Mouse (Mus musculus): ENCODE data around the gene Bckdha. TPM values are rescaled to one million over a fixed set of nuclear protein-coding genes. Genes with fewer than 3 reads are reported as not detected.

The Bckdha gene
- polyA plus RNA-seq, 1 experiment from 2014 or later, result 61.6 TPM

DNA sequence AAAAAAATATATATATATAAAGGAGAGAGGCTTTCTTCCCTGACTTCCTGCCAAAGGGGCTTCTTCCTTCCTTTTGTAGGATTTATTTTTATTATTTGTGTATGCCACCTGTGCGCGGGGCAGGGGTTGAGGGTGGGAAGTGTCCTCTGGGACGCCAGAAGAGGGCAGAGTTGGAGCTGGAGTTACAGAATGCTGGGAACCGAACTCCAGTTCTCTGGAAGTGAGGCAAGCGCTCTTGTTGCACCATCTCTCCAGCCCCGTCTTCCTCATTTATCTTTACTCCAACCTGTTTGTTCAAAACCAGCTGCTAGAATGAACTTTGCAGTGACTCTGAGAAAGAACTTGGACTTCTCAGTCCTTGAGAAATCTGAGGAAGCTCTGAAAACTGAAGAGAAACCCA lies 21.2 kb upstream of the Bckdha start:
- WGBS, result 8% methylated on average over 6 of the region's 6 CpGs
- Histone ChIP-seq H3K4me2 (replicated peaks) (peak overlapping the region; percentile 69), H3K9ac (peak overlapping the region; percentile 68), H3K27me3 (peaks cover 32% of the 10 kb centered on the region), H3K36me3 (peaks cover 5% of the 10 kb centered on the region; the same call in 1 of the 2 replicates), H3K9me3 (no peaks in the 10 kb centered on the region), H3K4me3 (peak overlapping the region; percentile 66), H3K4me1 (peaks cover 17% of the 10 kb centered on the region), H3K27ac (no peak overlapping the region)
- no peak for ATAC-seq (ENCODE audit: low FRiP score, low read depth)

DNA sequence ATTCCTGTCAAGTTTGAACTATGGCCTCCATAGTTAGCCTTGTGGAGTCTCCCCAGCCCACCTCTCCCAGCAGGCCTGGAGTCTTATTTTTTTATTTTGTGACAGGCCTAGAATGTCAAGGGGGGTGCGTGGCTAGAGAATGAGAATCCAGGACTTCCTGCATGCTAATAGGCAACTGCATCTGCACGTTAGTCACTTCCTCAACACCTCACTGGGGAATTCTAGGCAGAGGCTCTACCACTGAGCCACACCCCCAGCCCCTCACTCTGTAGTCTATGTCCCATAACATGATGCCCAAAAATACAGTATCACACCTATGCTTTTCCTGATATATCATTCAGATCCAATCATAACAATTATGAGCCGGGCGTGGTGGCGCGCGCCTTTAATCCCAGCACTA lies 18.2 kb upstream of the Bckdha start:
- no peak for ATAC-seq (ENCODE audit: low FRiP score, low read depth)
- H3K4me3 ChIP-seq, result no peak overlapping the region
- H3K9me3 ChIP-seq, result 0 out of 2 replicates have a peak, but pooled peaks cover 4% of the 10 kb centered on the region
- no peaks in the 10 kb centered on the region for H3K36me3 ChIP-seq
- peaks cover 53% of the 10 kb centered on the region for H3K27me3 ChIP-seq
- no peak overlapping the region for H3K27ac ChIP-seq
- peaks cover 24% of the 10 kb centered on the region for H3K4me1 ChIP-seq
- H3K9ac ChIP-seq, result no peak overlapping the region
- H3K4me2 ChIP-seq (replicated peaks), result no peak overlapping the region
- WGBS, result 93% methylated on average over 7 of the region's 7 CpGs

DNA sequence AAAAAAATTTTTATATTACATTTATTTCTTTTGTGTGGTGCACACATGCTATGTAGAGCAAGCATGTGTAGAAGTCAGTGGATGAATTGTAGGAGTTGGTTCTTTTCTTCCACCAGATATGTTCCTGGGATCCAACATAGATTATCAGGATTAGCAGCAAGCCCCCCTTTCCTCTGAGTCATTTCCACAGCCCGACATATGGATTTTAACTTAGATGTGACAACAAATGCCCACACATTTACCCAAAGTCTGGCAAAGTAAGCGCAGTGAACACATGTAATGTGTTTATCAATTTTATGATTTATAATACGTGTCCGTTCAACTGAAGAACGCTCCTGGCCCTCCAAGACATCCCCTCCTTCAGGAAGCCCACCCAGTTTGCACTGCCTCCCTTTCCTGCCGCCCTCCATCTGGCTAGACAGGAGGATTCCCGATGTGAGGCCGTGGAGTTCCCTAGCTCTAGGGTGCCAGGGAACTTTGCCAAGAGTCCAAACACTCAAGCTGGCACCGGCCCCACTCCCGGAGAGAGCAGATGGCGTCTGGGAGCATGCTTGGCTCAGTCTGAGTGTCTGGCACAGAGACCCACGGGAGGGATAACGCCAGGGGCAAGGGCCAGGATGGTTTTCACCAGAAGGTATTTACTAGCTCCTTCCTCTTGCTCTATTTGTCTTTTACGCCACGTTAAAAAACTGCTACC lies 17.5 kb upstream of the Bckdha start:
- Histone ChIP-seq H3K27ac (no peak overlapping the region), H3K9me3 (0 out of 2 replicates have a peak, but pooled peaks cover 4% of the 10 kb centered on the region), H3K4me1 (peaks cover 20% of the 10 kb centered on the region), H3K36me3 (no peaks in the 10 kb centered on the region), H3K4me2 (replicated peaks) (no peak overlapping the region), H3K4me3 (no peak overlapping the region), H3K9ac (no peak overlapping the region), H3K27me3 (peaks cover 53% of the 10 kb centered on the region)
- no peak for ATAC-seq (ENCODE audit: low FRiP score, low read depth)
- WGBS, result 60% methylated on average over 15 of the region's 15 CpGs

DNA sequence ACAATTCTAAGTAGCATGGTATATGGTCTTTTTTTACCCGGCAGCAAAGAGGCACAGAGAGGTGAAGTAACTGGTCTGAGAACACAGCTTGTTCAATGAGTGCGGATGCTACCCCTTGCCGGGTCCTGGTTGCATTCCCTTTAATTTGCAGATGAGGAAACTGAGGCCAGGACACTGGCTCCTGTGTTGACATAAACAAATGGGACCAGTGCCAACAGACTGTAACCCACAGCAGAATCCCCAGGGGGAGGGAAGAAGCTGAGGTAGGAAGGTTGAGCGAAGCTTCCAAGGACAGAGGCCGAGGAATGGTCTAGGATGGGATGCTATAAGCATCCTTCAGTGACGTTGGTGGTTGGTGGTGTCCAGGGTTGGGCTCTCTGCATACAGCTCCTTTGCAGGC lies 16.6 kb upstream of the Bckdha start:
- Histone ChIP-seq H3K9me3 (0 out of 2 replicates have a peak, but pooled peaks cover 4% of the 10 kb centered on the region), H3K9ac (no peak overlapping the region), H3K27me3 (peaks cover 53% of the 10 kb centered on the region), H3K36me3 (no peaks in the 10 kb centered on the region), H3K4me2 (replicated peaks) (peak overlapping the region; percentile 68), H3K4me3 (peak overlapping the region; percentile 40; the same call in 1 of the 2 replicates), H3K27ac (no peak overlapping the region), H3K4me1 (peaks cover 18% of the 10 kb centered on the region)
- WGBS, result 48% methylated on average over 6 of the region's 6 CpGs
- ATAC-seq (ENCODE audit: low FRiP score, low read depth), result no peak

DNA sequence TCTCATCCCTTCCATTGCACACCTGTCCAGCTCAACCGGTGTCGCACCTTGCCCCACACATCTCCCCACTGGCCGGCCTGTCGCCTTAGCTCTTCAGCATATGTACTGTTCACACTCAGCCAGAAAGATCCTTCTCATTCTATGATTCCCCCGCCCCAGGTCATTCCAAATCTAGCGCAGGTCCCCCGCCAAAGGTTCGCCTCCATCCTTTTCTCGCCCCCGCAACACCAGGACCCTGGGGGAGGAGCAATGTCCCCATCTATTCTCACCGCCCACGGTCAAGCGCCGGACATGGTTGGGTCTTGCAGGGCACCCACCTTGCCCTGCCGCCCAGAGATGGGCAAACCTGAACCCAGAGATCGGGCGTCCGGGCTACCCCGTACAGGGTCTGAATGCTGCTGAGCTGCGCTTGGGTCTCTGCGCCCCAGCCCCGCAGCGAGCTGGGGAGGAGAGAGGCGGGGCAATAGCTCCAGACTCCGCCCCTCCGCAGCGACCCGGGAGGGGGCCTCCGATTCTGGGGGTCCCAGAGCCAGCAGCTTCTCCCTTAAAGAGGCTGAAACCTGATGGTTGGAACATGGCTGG lies 16.0 kb upstream of the Bckdha start, which contains the start of gene Tmem91:
Gene Tmem91, minus strand, starts transcription at position 448 of the 582 bp plus-strand sequence.
- Histone ChIP-seq H3K4me2 (replicated peaks) (peak within 1 kb of the TSS; percentile 68), H3K27ac (no peak within 1 kb of the TSS), H3K4me1 (peaks cover 13% of the 10 kb centered on the region), H3K27me3 (peaks cover 53% of the 10 kb centered on the region), H3K36me3 (0 out of 2 replicates have a peak, but pooled peaks cover under 1% of the 10 kb centered on the region), H3K4me3 (peak within 1 kb of the TSS; percentile 40), H3K9ac (peak within 1 kb of the TSS; percentile 55), H3K9me3 (0 out of 2 replicates have a peak, but pooled peaks cover 4% of the 10 kb centered on the region)
- ATAC-seq (ENCODE audit: low FRiP score, low read depth), result no peak
- WGBS, result 2% methylated on average over 29 of the region's 29 CpGs

DNA sequence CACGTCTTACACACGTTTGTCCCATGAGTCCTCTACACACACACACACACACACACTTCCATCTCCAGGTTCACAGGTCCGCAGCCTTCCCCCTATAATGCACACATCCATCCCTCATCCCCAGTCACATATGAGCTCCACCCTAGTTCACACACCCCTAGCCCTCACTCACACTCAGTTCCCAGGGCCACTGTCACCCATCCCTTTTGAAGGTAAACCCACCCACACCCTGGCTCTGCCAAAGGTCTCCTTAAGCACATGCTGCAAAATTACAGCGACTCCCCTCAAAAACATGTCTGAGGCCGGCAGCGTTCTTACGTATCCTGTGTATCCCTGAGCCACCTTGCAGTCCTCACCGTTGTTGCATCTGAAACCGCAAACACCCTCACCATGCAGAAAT lies 15.5 kb upstream of the Bckdha start:
- Histone ChIP-seq H3K4me1 (peaks cover 13% of the 10 kb centered on the region), H3K36me3 (peaks cover 6% of the 10 kb centered on the region), H3K9ac (peak overlapping the region; percentile 55; the same call in 1 of the 2 replicates), H3K4me2 (replicated peaks) (peak overlapping the region; percentile 68), H3K9me3 (0 out of 2 replicates have a peak, but pooled peaks cover 4% of the 10 kb centered on the region), H3K27ac (no peak overlapping the region), H3K4me3 (peak overlapping the region; percentile 40), H3K27me3 (peaks cover 52% of the 10 kb centered on the region)
- 31% methylated on average over 9 of the region's 9 CpGs for WGBS
- ATAC-seq (ENCODE audit: low FRiP score, low read depth), result no peak

DNA sequence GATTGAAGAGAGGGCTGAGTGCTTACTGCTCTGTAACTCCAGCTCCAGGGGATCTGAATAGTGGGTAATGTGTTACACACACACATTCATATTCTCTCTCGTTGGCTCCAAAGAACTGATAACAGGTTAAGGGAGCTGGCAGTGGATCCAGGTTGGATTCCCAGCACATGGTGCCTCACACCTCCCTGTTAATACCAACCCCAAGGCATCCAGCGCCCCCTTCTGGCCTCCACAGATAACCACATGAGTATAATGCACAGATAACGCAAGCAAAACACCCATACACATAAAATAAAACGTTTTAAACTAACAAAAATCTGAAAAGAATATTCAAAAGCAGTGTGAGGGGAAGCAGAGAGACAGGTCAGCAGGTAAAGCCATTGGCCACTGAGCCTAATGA lies 13.7 kb upstream of the Bckdha start:
- 0 out of 2 replicates have a peak, but pooled peaks cover 4% of the 10 kb centered on the region for H3K9me3 ChIP-seq
- no peak overlapping the region for H3K27ac ChIP-seq
- H3K4me3 ChIP-seq, result no peak overlapping the region
- 52% methylated on average over 4 of the region's 4 CpGs for WGBS
- peaks cover 24% of the 10 kb centered on the region for H3K36me3 ChIP-seq
- no peak overlapping the region for H3K9ac ChIP-seq
- ATAC-seq (ENCODE audit: low FRiP score, low read depth), result no peak
- peaks cover 13% of the 10 kb centered on the region for H3K4me1 ChIP-seq
- H3K4me2 ChIP-seq (replicated peaks), result no peak overlapping the region
- peaks cover 41% of the 10 kb centered on the region for H3K27me3 ChIP-seq

DNA sequence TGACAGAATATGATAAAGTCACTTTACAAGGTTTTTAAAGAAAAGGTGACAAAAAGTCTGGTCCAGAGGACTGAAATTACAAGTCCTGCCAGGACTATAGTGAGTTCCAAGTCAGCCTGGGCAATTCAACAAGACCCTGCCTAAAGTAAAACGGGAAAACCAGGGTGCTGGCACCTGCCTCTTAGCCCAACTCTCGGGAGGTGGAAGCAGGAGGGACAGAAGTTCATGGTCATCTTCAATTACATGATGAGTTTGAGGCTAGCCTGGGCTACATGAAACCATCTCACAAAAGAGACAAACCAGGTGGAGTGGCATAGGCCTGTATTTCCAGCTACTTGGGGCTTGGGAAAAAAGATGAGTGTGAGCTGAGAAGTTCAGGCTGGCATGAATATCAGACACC lies 12.9 kb upstream of the Bckdha start:
- 69% methylated on average over 2 of the region's 2 CpGs for WGBS
- no peak for ATAC-seq (ENCODE audit: low FRiP score, low read depth)
- H3K27me3 ChIP-seq, result peaks cover 37% of the 10 kb centered on the region
- no peak overlapping the region for H3K4me2 ChIP-seq (replicated peaks)
- H3K4me1 ChIP-seq, result peaks cover 13% of the 10 kb centered on the region
- peaks cover 32% of the 10 kb centered on the region for H3K36me3 ChIP-seq
- no peak overlapping the region for H3K27ac ChIP-seq
- H3K9me3 ChIP-seq, result 0 out of 2 replicates have a peak, but pooled peaks cover 4% of the 10 kb centered on the region
- no peak overlapping the region for H3K4me3 ChIP-seq
- H3K9ac ChIP-seq, result no peak overlapping the region

DNA sequence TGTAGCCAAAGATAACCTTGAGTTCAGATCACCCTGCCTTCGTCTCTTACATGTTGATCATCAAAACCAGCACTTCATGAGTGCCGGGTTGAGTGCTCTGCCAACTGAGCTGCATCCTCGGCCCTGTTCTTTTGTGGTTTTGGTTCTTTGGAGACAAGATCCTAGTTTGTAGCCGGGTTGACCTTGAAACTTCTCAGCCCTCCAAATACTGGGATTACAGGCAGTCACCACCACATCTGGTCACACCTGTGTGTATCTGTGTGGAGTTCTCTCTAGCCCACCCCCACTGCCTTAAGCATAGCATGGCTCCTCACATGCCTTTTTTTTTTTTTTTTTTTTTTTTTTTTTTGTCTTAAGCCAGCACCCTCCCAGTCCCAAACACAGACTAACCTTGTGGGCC lies 11.3 kb upstream of the Bckdha start:
- H3K36me3 ChIP-seq, result peaks cover 48% of the 10 kb centered on the region
- no peak overlapping the region for H3K4me3 ChIP-seq
- 0 out of 2 replicates have a peak, but pooled peaks cover 4% of the 10 kb centered on the region for H3K9me3 ChIP-seq
- no peak overlapping the region for H3K27ac ChIP-seq
- H3K9ac ChIP-seq, result no peak overlapping the region
- no peak overlapping the region for H3K4me2 ChIP-seq (replicated peaks)
- H3K4me1 ChIP-seq, result peaks cover 8% of the 10 kb centered on the region
- WGBS, result 91% methylated on average over 4 of the region's 4 CpGs
- ATAC-seq (ENCODE audit: low FRiP score, low read depth), result no peak
- peaks cover 22% of the 10 kb centered on the region for H3K27me3 ChIP-seq

DNA sequence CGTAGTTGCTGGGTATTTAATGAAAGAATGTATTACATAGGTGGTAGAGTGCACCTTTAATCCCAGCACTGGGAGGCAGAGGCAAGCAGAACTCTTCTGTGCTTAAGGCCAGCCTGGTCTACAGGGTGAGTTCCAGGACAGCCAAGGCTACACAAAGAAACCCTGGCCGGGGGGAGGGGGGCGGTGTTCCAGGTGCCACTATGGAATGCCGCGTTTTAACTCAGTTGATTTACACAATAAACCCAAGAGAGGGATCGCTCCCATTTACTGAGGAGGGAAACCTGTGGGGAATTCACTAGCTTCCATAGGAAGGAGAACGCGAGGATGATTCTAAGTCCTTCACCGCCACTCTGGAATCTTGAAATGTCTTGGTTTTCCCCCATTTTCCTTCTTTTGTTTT lies 10.8 kb upstream of the Bckdha start:
- no peak overlapping the region for H3K4me2 ChIP-seq (replicated peaks)
- no peak for ATAC-seq (ENCODE audit: low FRiP score, low read depth)
- 0 out of 2 replicates have a peak, but pooled peaks cover 4% of the 10 kb centered on the region for H3K9me3 ChIP-seq
- H3K9ac ChIP-seq, result no peak overlapping the region
- no peak overlapping the region for H3K4me3 ChIP-seq
- peaks cover 52% of the 10 kb centered on the region for H3K36me3 ChIP-seq
- peaks cover 17% of the 10 kb centered on the region for H3K27me3 ChIP-seq
- H3K27ac ChIP-seq, result no peak overlapping the region
- WGBS, result 77% methylated on average over 9 of the region's 9 CpGs
- H3K4me1 ChIP-seq, result peaks cover 3% of the 10 kb centered on the region; the same call in 1 of the 2 replicates

DNA sequence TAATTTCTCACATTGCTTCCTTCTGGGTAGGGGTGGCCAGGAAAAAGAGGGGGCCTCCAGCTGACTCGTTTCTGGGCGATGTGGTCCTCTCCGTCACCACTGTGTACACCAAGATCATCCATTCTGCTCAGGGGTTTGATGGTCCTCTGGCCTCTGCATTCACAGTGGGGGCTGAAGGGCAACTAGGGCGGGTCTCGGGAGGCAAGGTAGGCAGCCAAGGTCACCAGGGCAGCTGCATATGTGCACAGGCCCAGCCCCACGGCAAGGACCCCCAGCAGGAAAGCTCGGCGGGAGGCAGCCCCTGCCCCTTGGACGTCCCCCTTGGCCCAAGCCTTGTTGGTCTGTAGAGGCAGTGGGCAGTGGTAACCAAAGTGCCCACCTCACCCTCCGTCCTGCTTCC lies 10.4 kb upstream of the Bckdha start:
- Histone ChIP-seq H3K27ac (no peak overlapping the region), H3K4me1 (no peaks in the 10 kb centered on the region), H3K4me3 (no peak overlapping the region), H3K9me3 (0 out of 2 replicates have a peak, but pooled peaks cover 4% of the 10 kb centered on the region), H3K27me3 (peaks cover 13% of the 10 kb centered on the region), H3K36me3 (peaks cover 57% of the 10 kb centered on the region), H3K9ac (no peak overlapping the region), H3K4me2 (replicated peaks) (no peak overlapping the region)
- ATAC-seq (ENCODE audit: low FRiP score, low read depth), result no peak
- WGBS, result 84% methylated on average over 10 of the region's 10 CpGs

DNA sequence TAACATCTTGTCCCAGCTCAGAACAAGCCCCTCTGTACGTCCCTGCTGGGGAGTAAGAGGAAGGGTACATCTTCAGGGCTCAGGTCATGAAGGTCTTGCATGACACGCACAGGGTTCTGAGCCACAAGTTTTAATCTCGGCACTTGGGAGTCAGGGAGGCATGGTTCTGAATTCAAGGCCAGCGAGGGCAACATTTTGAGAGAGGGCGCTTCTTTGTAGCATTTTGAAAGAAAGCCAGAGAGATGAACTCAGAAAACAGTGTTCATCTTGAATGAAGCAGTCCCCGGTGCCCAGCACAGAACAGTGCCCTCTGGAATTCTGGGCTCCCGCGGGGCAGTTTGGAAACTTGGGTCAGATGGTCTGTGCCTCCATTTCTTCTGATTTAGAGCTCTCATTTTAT lies 7.6 kb upstream of the Bckdha start:
- no peaks in the 10 kb centered on the region for H3K27me3 ChIP-seq
- peaks cover 74% of the 10 kb centered on the region for H3K36me3 ChIP-seq
- WGBS, result 95% methylated on average over 8 of the region's 8 CpGs
- no peak overlapping the region for H3K27ac ChIP-seq
- H3K4me1 ChIP-seq, result no peaks in the 10 kb centered on the region
- no peak overlapping the region for H3K4me3 ChIP-seq
- no peak overlapping the region for H3K9ac ChIP-seq
- no peak for ATAC-seq (ENCODE audit: low FRiP score, low read depth)
- H3K4me2 ChIP-seq (replicated peaks), result no peak overlapping the region
- no peaks in the 10 kb centered on the region for H3K9me3 ChIP-seq
